Mouse (Mus musculus): ENCODE data around the gene Cfc1.

DNA sequence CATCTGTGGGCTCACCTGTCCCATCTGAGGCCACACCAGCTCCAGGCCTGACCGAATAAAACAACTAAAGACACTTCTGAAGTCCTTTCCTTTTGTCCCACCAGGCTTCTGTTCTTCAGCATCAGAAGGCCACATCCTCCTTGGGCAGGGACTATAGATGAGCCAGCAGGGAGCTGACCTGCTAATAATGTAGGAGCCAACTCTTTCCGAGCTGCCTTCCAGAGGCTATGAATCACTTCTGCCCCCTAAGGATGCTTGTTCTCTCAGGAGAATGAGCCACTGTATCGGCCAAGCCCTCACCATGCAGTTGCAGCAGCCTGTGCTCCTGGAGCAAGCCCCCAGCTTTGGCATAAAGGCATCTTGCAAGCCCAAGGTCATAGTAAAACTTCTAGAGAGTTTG lies 32.5 kb upstream of the Cfc1 start:
- TF ChIP-seq CTCF (IDR thresholded peaks at IDR 0.05; ENCODE audit: low read depth) (no peak), EP300 (IDR thresholded peaks at IDR 0.05; ENCODE audit: low read depth) (no peak)

All from liver, postnatal 0 days (tissue).